Mouse (Mus musculus): ENCODE data around the gene Fblim1. TPM values are rescaled to one million over a fixed set of nuclear protein-coding genes. Genes with fewer than 3 reads are reported as not detected.

Gene Fblim1
- polyA plus RNA-seq, 1 experiment from 2014 or later, result 49.1 TPM

GRCm38 (mm10) chr4:141605421-141605820 is 475 bp downstream of the Fblim1 start:
- Histone ChIP-seq H3K4me1 (peaks cover 3% of the 10 kb centered on the region; the same call in 1 of the 2 replicates), H3K27ac (no peak overlapping the region), H3K9me3 (replicated peaks) (peaks cover 6% of the 10 kb centered on the region; the same call in 1 of the 2 replicates), H3K36me3 (no peaks in the 10 kb centered on the region), H3K9ac (no peak overlapping the region), H3K27me3 (peaks cover 15% of the 10 kb centered on the region), H3K4me3 (no peak overlapping the region), H3K4me2 (replicated peaks) (no peak overlapping the region)
- WGBS, result 91% methylated on average over 5 of the region's 5 CpGs
- no peak for ATAC-seq (ENCODE audit: low FRiP score)

- Histone ChIP-seq H3K27me3 (peaks cover 23% of the 10 kb centered on the region), H3K9me3 (replicated peaks) (peaks cover 6% of the 10 kb centered on the region; the same call in 1 of the 2 replicates), H3K27ac (no peak overlapping the region), H3K36me3 (no peaks in the 10 kb centered on the region), H3K4me3 (no peak overlapping the region), H3K4me2 (replicated peaks) (no peak overlapping the region), H3K4me1 (peaks cover 7% of the 10 kb centered on the region; the same call in 1 of the 2 replicates), H3K9ac (no peak overlapping the region)
- no peak for ATAC-seq (ENCODE audit: low FRiP score)
- WGBS, result 66% methylated on average over 8 of the region's 8 CpGs
Measured at GRCm38 (mm10) chr4:141604493-141604892, 1.4 kb downstream of the Fblim1 start.

DNA sequence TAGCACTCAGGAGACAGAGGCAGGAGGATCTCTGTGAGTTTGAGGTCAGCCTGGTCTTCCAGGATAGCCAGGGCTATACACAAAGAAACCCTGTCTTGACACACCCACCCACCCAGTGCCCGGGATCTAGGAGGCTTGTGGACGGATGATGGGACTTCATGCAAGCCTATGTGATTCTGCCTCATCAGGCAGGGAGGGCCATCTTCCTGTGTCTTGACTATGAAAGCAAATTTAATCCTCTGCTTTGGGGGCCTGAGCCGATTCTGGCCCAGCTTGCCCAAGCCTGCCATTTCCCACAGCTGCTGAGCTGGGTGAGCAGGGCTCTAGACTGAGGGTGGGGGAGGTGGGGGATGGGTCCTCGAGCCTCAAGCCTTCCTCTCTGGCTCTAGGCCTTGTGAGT is 2.0 kb downstream of the Fblim1 start:
- Histone ChIP-seq H3K4me2 (replicated peaks) (no peak overlapping the region), H3K9ac (no peak overlapping the region), H3K27ac (no peak overlapping the region), H3K4me3 (no peak overlapping the region), H3K4me1 (peaks cover 13% of the 10 kb centered on the region), H3K27me3 (peaks cover 28% of the 10 kb centered on the region), H3K9me3 (replicated peaks) (peaks cover 6% of the 10 kb centered on the region; the same call in 1 of the 2 replicates), H3K36me3 (no peaks in the 10 kb centered on the region)
- 68% methylated on average over 4 of the region's 4 CpGs for WGBS
- no peak for ATAC-seq (ENCODE audit: low FRiP score)

GRCm38 (mm10) chr4:141602523-141603223 is 3.2 kb downstream of the Fblim1 start:
- Histone ChIP-seq H3K9me3 (replicated peaks) (peaks cover 6% of the 10 kb centered on the region; the same call in 1 of the 2 replicates), H3K27ac (no peak overlapping the region), H3K27me3 (peaks cover 35% of the 10 kb centered on the region), H3K4me1 (peaks cover 24% of the 10 kb centered on the region), H3K4me2 (replicated peaks) (no peak overlapping the region), H3K4me3 (no peak overlapping the region), H3K36me3 (no peaks in the 10 kb centered on the region), H3K9ac (no peak overlapping the region)
- ATAC-seq (ENCODE audit: low FRiP score), result no peak
- WGBS, result 81% methylated on average over 11 of the region's 11 CpGs

GRCm38 (mm10) chr4:141601148-141601862 is 4.6 kb downstream of the Fblim1 start:
- no peak overlapping the region for H3K4me2 ChIP-seq (replicated peaks)
- peaks cover 5% of the 10 kb centered on the region; the same call in 1 of the 2 replicates for H3K9me3 ChIP-seq (replicated peaks)
- no peak overlapping the region for H3K4me3 ChIP-seq
- H3K27me3 ChIP-seq, result peaks cover 35% of the 10 kb centered on the region
- 73% methylated on average over 12 of the region's 12 CpGs for WGBS
- no peak overlapping the region for H3K9ac ChIP-seq
- peaks cover 24% of the 10 kb centered on the region for H3K4me1 ChIP-seq
- no peaks in the 10 kb centered on the region for H3K36me3 ChIP-seq
- no peak overlapping the region for H3K27ac ChIP-seq
- no peak for ATAC-seq (ENCODE audit: low FRiP score)

GRCm38 (mm10) chr4:141600364-141600763 is 5.5 kb downstream of the Fblim1 start:
- H3K4me2 ChIP-seq (replicated peaks), result peak overlapping the region; percentile 79; the same call in 1 of the 2 replicates

GRCm38 (mm10) chr4:141599251-141600141 is 6.4 kb downstream of the Fblim1 start:
- H3K27ac ChIP-seq, result peak overlapping the region; percentile 62
- ATAC-seq (ENCODE audit: low FRiP score), result peak; percentile 23

More at GRCm38 (mm10) chr4:141600364-141600763, 5.5 kb downstream of the Fblim1 start:
- H3K4me3 ChIP-seq, result no peak overlapping the region
- H3K4me1 ChIP-seq, result peaks cover 24% of the 10 kb centered on the region
- H3K27ac ChIP-seq, result no peak overlapping the region
- peaks cover 33% of the 10 kb centered on the region for H3K27me3 ChIP-seq
- H3K9ac ChIP-seq, result no peak overlapping the region
- ATAC-seq (ENCODE audit: low FRiP score), result no peak
- 21% methylated on average over 6 of the region's 6 CpGs for WGBS
- no peaks in the 10 kb centered on the region for H3K9me3 ChIP-seq (replicated peaks)
- H3K36me3 ChIP-seq, result no peaks in the 10 kb centered on the region

DNA sequence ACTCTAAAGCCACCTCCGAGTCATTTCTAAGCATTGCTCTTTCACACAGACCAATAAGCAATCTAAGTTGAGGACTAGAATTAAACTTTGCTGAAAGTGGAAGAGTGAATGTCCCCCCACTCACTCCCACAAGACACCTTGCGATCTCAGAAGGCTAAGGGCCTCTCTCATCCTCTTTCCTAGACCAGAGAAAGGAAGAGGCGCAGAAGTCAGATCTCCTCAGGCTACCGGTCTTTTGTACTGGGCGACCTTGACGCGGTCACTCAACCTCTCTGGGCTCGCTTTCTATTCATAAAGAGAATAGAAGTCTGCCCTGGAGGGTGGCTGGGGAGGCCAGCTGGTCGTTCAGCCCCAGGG is 7.0 kb downstream of the Fblim1 start:
- no peaks in the 10 kb centered on the region for H3K9me3 ChIP-seq (replicated peaks)
- H3K36me3 ChIP-seq, result peaks cover 3% of the 10 kb centered on the region; the same call in 1 of the 2 replicates
- H3K4me1 ChIP-seq, result peaks cover 21% of the 10 kb centered on the region
- H3K27ac ChIP-seq, result peak overlapping the region; percentile 62
- ATAC-seq (ENCODE audit: low FRiP score), result peak; percentile 27; the same call in 1 of the 2 replicates
- H3K9ac ChIP-seq, result peak overlapping the region; percentile 70
- H3K4me3 ChIP-seq, result peak overlapping the region; percentile 52
- peak overlapping the region; percentile 79 for H3K4me2 ChIP-seq (replicated peaks)
- H3K27me3 ChIP-seq, result peaks cover 32% of the 10 kb centered on the region
- under 1% methylated on average over 9 of the region's 9 CpGs for WGBS

More at GRCm38 (mm10) chr4:141599251-141600141, 6.4 kb downstream of the Fblim1 start:
- peak overlapping the region; percentile 52 for H3K4me3 ChIP-seq
- H3K9me3 ChIP-seq (replicated peaks), result no peaks in the 10 kb centered on the region
- under 1% methylated on average over 49 of the region's 57 CpGs for WGBS
- peaks cover 23% of the 10 kb centered on the region for H3K4me1 ChIP-seq
- peak overlapping the region; percentile 70 for H3K9ac ChIP-seq
- H3K36me3 ChIP-seq, result no peaks in the 10 kb centered on the region
- H3K4me2 ChIP-seq (replicated peaks), result peak overlapping the region; percentile 79
- peaks cover 32% of the 10 kb centered on the region for H3K27me3 ChIP-seq

GRCm38 (mm10) chr4:141598199-141598893 is 7.5 kb downstream of the Fblim1 start:
- Histone ChIP-seq H3K36me3 (peaks cover 3% of the 10 kb centered on the region; the same call in 1 of the 2 replicates), H3K4me1 (peaks cover 21% of the 10 kb centered on the region), H3K9me3 (replicated peaks) (no peaks in the 10 kb centered on the region), H3K27ac (peak overlapping the region; percentile 62; the same call in 1 of the 2 replicates), H3K9ac (peak overlapping the region; percentile 70), H3K4me3 (peak overlapping the region; percentile 52), H3K27me3 (peaks cover 32% of the 10 kb centered on the region), H3K4me2 (replicated peaks) (peak overlapping the region; percentile 79)
- 0 out of 2 replicates have a peak, but pooled peaks have one; percentile 14 for ATAC-seq (ENCODE audit: low FRiP score)
- WGBS, result 2% methylated on average over 19 of the region's 19 CpGs

DNA sequence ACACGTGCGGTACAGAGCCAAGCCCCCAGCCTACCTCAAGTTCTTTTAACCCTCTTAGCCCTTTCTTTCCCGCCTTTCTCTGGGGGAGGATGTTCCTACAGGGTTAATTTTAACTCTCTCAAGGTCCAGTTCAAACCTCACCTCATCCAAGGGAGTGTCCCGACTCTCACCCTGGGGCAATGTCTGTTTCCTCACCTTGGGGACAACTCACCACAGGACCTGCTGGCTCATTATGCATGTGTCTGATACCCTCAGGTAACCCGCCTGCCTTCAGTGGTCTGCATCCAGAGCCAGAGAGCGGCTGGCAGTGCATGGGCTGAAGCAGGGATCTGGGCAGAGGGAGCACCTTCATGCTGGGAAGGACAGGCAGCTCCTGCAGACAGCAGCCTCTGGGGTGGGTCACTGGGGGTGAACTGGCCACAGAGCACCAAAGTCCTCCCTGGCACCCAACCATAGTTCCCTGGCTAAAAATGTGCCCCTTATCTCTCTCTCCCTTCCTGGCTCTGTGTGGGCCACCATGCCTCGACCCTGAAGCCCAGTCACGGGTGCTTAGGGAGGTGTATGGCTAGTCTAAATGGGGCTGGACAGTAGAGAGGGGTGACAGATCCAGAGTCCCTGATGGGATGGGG is 9.1 kb downstream of the Fblim1 start:
- Histone ChIP-seq H3K27me3 (peaks cover 31% of the 10 kb centered on the region), H3K9ac (no peak overlapping the region), H3K4me1 (peaks cover 21% of the 10 kb centered on the region), H3K36me3 (peaks cover 3% of the 10 kb centered on the region; the same call in 1 of the 2 replicates), H3K4me3 (no peak overlapping the region), H3K4me2 (replicated peaks) (no peak overlapping the region), H3K9me3 (replicated peaks) (no peaks in the 10 kb centered on the region), H3K27ac (no peak overlapping the region)
- WGBS, result 84% methylated on average over 8 of the region's 8 CpGs
- ATAC-seq (ENCODE audit: low FRiP score), result no peak

Data from hindbrain, embryonic 12.5 days (tissue).